Mouse (Mus musculus): ENCODE measurements around the gene Malrd1.

GRCm38 (mm10) chr2:16182140-16182539, 655.9 kb downstream of the Malrd1 start:
- TF ChIP-seq POLR2A (IDR thresholded peaks at IDR 0.05; ENCODE audit: control insufficient read depth in 1 of 2, insufficient read depth in 1 of 2, low read depth in 1 of 2, low read length in 2 of 2, poor library complexity in 1 of 2) = no peak
- TF ChIP-seq SIN3A (IDR thresholded peaks at IDR 0.05; ENCODE audit: low read length) = no peak
- no peak for TF ChIP-seq CTCF (IDR thresholded peaks at IDR 0.05 in 2 of 3, conservative IDR thresholded peaks at IDR 0.05 in 1 of 3; ENCODE audit: control insufficient read depth in 1 of 3, insufficient read depth in 1 of 3, low read depth in 2 of 3, low read length in 3 of 3, poor library complexity in 1 of 3, severe bottlenecking in 1 of 3)
- TF ChIP-seq E2F4 (IDR thresholded peaks at IDR 0.05; ENCODE audit: borderline replicate concordance, low read depth, low read length) = no peak
- TF ChIP-seq CHD2 (IDR thresholded peaks at IDR 0.05; ENCODE audit: low read length) = no peak
- TF ChIP-seq USF1 (IDR thresholded peaks at IDR 0.05; ENCODE audit: low read depth, low read length) = no peak
- no peak for TF ChIP-seq TCF12 (IDR thresholded peaks at IDR 0.05; ENCODE audit: low read depth, low read length)
- TF ChIP-seq UBTF (IDR thresholded peaks at IDR 0.05; ENCODE audit: borderline replicate concordance, insufficient read depth, low read depth, low read length) = no peak
- TF ChIP-seq ETS1 (IDR thresholded peaks at IDR 0.05; ENCODE audit: low read depth, low read length) = no peak
- TF ChIP-seq ZKSCAN1 (IDR thresholded peaks at IDR 0.05; ENCODE audit: low read depth, low read length) = no peak
- TF ChIP-seq ZNF384 (IDR thresholded peaks at IDR 0.05; ENCODE audit: low read depth, low read length) = no peak
- TF ChIP-seq MEF2A (IDR thresholded peaks at IDR 0.05; ENCODE audit: extremely low read depth, insufficient replicate concordance, low read depth, low read length, poor library complexity, severe bottlenecking) = no peak
